Mouse (Mus musculus) heart, postnatal 4 days (tissue): ENCODE data around the gene Tmem221. TPM values are rescaled to one million over a fixed set of nuclear protein-coding genes. Genes with fewer than 3 reads are reported as not detected.
A peak's percentile ranks its signal among the peaks of the same experiment; 100 is the strongest.

Experiments
- DNase-seq: peaks from one replicate; pipeline ENCODE4 v3.0.0; 2021
- total RNA-seq, 2 experiments: library from RNA; stranded (reverse); gene quantifications; 2 replicates each; pipeline ENCODE4 v1.2.3; 2021

The Tmem221 gene
- total RNA-seq, 2 experiments from 2014 or later, result not detected

DNA sequence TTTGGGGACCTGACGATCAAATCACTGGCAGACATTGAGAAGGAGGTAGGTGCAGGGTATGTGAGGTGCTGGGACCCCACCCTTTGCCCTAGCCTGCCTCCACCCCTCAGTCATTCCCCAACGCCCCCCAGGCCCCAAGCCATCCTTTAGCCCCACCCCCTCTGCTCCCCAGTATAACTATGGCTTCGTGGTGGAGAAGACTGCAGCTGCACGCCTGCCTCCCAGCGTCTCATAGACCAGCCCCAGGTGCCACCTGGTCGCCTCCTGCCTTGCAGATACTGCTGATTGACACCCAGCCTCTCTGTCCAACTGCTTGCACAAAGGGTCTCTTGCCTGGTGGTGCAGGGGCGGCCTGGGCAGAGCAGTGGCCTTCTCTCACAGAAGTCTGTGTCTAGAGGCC lies 11.1 kb downstream of the Tmem221 start:
- DNase-seq, result no peak

GRCm38 (mm10) chr8:71545053-71545452 lies 13.6 kb downstream of the Tmem221 start:
- DNase-seq, result no peak

DNA sequence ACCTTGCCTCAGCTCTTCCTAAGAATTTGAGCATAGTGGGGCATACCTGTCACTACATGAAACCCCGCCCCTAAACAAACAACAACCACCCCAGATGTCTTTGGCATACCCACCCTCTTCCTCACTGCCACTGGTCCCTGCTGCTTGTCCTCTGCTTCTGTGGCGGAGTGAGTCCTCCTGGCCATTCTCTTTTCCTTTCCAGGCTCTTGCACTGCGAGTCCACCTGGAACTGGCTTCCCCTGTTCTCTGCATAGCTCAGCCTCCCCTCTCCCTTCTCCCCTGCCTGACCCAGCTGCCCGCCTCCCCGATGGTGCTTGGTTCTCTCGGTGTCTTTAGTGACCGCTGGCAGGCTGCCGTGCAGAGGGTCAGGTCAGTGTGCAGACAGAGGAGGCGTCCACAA lies 14.9 kb downstream of the Tmem221 start:
- no peak for DNase-seq

DNA sequence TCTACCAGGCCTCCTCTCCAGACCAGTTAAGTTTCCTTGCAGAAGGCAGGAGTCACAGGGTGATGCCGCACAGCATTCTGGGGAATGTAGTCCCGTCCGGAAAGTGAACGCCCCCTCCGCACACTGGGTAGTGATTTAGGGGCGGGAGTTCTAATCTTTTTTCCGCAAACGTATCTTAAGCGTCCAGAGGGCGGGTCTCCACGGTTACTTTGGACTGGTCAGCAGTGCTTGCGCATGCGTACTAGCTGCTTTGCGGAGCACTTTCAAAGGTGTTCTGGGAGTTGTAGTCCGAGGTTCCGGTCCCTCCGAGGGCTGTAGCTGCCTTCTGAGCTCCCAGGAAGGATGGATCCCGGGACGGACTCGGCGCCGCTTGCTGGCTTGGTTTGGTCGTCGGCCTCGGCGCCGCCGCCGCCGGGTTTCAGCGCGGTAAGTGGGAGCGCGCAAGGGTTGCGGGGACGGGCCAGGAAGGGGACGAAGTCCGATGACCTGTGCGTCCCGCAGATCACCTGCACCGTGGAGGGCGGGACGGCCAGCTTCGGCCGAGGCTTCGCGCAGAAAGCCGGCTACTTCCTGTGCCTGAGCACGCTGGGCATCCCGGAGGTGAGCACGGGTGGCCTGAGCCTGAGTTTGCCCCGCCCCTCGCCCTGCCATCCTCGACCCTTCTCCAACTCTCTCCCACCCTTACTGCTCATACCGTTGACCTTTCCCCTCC lies 15.9 kb downstream of the Tmem221 start, which contains the start of gene Mvb12a:
Gene Mvb12a (plus strand): TSS at position 291 of the 712 bp plus-strand sequence.
- peak; percentile 96 for DNase-seq

- DNase-seq, result peak; percentile 87
Measured at GRCm38 (mm10) chr8:71537028-71537867, 21.4 kb downstream of the Tmem221 start, which contains the start of gene Bst2. Gene Bst2 (minus strand): TSS chr8:71537456.

GRCm38 (mm10) chr8:71535663-71536062 lies 23.0 kb downstream of the Tmem221 start:
- no peak for DNase-seq

GRCm38 (mm10) chr8:71534263-71534810 lies 24.3 kb downstream of the Tmem221 start:
- DNase-seq, result no peak

- DNase-seq, result peak; percentile 34
Measured at GRCm38 (mm10) chr8:71530735-71531467, 27.8 kb downstream of the Tmem221 start.

DNA sequence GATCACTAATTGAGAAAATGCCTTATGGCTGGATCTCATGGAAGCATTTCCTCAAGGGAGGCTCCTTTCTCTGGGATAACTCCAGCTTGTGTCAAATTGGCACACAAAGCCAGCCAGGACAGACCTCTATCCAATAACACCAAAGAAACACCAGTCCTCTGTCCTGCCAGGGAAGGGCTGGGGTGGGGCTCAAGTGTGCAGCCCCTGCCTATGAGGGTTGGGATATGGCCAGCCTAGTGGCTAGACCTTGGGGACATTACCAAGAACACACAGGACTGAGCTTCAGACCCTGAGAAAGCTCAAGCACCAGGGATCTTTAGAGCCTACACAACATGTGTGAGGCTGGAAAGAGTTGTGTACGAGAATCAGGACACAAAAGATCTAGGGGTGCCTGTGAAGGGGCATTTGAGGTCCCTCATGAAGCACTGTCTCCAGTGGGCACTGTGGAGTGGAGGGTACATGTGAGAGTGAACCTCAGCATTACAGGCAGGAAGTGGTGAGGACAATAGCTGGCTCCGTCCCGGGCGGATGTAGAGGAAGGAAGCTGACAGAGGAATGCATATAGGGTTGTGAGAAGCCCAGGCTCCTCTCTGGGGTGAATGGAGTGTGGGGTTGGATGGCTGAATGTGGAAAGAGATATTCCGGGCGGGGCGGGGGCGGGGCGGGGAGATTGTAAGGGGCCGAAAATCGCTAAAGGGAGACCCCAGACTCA lies 30.2 kb downstream of the Tmem221 start:
- DNase-seq, result peak; percentile 56

DNA sequence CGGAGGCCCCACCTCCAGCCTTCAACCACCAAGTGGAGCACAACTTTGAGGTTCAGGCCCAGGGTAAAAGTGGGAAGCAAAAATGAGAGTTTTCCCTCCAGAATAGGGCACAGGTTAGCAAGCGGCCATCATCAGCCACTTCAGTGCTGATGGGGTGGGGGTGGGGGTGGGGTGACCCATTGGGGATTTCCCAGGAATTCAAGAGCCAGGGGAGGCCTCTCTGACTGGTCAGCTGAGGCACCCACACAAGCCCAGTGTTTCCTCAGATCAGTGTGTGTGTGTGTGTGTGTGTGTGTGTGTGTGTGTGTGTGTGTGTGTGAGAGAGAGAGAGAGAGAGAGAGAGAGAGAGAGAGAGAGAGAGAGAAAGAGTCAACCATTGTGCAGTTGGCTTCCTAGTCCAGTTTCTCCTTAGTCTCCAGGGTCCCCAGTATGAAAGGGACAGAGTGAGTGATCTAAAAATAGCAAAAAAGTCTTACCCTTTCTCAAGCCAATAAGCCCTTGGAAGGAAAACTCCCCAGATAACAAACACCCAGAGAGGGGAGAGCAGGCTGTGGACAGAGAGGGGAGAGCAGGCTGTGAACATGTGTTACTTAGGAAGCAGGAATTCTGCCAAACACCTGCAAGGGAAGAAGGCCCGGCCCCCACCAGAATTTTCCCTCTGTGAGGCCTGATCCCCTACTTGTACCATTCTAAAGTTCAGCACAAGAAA lies 31.4 kb downstream of the Tmem221 start:
- DNase-seq, result peak; percentile 36

DNA sequence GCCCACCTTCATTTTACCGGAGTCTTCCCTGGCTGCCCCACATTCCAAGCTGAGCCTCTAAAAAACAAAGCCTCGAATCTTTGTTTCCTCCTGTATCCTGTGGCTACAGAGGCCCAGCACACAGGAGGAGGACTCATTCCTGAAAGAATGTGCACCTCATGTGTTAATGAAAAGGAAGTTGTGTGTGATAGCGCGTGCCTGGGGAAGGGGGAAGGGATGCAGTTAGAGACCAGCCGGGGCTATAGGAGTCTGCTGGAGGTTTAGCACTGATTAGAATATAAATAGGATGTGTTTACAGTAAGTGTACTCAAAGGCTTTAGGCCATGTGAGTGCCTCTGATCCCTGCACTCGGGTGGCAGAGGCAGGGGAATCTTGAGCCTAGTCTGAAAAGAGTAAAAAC lies 32.4 kb downstream of the Tmem221 start:
- peak; percentile 29 for DNase-seq

DNA sequence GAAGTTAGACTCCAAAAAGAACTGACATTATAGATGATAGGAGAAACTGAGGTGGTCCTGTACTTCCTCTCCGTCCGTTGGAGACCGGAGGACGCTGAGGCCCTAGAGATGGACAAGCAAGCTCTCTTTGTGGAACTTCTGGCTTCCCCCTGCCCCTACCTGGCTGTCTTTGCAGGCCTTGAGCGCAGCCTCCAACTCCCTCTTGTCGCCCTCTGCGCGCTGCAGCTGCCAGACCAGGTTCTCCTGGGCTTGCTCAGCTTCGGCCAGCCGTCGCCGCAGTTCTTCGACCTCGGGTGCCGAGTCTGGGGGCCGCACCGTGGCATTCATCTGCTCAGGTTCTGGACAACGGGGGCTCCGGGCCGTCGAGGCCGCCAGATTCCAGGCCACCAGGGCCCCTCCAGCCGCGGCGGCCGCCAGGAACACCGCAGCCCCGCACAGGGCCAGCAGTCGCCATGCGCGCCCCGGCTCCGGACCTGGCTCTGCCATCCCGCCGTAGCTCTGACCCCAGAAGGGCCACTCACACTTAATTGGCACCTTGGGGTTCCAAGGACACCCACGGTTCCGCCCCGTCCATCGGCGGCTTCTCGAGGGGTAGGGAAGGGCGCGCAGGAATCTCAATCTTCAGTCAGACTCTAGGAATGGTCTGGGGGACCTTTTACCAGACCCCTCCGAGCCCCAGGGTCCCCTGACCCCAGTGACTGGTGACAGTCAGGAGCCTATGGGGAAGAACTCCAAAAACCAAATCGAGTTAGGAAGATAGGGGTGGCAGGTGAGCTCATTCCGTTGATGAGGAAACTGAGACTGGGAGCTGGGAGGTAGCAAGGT lies 33.2 kb downstream of the Tmem221 start, which contains the start of gene Ccdc194:
Gene Ccdc194 (minus strand): TSS at position 486 of the 825 bp plus-strand sequence.
- no peak for DNase-seq

- peak; percentile 99 for DNase-seq
Measured at GRCm38 (mm10) chr8:71521634-71522033, 37.0 kb downstream of the Tmem221 start.

DNA sequence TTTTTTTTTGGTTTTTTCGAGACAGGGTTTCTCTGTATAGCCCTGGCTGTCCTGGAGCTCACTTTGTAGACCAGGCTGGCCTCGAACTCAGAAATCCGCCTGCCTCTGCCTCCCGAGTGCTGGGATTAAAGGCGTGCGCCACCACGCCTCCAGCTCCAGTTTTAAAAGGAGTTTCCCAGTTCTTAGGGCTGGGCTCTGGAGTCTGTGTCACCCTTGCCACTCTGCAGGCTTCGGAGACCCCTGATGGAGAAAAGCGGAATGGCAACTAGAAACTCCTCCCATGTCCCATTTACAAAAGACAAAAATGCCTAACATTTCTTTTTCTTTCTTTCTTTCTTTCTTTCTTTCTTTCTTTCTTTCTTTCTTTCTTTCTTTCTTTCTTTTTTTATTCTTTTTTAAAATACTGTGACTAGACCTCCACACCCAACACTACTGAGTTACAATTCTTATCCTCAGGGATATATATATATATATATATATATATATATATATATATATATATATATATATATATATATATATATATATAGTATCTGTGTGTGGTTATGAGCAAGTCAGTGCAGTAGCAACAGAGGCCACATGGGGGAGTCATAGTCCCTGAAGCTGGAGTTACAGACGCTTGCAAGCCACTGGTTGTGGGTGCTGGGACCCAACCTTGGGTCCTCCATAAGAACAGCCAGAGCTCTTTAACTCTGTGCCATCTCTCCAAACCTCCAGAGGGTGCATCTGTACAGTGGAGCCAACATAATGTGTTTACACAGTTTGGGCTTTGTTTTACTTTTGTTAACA lies 39.4 kb downstream of the Tmem221 start:
- peak; percentile 82 for DNase-seq

DNA sequence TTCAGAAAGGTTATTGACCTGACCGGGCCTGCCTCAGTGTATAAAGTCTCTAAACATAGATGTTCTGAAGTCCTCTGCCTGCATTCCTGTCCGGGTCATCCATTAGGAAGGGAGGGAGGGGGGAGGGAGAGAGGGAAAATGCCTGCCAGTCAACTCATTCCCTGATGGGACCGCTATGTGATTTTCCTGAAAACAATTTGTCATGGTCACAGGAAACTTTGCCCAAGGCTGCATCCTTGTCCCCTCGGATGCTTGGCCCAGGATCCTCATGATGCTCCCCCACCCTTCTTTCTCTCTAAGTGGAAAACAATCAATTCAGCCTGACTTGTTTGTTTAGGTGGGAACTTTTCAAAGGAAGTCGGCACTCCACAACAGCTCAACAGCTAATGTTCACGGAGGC lies 41.9 kb downstream of the Tmem221 start:
- DNase-seq, result no peak

DNA sequence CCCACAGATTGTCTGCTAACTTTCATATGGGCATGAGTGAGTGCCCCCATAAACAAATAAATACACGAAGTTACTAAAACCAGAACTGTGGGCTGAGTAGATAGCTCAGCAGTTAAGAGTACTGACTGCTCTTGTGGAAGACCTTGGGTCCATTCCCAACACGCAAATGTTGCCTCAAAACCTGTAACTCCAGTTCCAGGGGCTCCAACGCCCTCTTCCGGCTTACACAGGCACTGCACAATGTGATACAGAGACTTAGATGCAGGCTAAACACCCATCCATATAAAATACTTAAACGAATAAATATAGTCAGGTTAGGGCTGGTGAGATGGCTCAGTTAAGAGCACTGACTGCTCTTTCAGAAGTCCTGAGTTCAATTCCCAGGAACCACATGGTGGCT lies 43.6 kb downstream of the Tmem221 start:
- no peak for DNase-seq

- no peak for DNase-seq
Measured at GRCm38 (mm10) chr8:71513018-71513754, 45.5 kb downstream of the Tmem221 start.

DNA sequence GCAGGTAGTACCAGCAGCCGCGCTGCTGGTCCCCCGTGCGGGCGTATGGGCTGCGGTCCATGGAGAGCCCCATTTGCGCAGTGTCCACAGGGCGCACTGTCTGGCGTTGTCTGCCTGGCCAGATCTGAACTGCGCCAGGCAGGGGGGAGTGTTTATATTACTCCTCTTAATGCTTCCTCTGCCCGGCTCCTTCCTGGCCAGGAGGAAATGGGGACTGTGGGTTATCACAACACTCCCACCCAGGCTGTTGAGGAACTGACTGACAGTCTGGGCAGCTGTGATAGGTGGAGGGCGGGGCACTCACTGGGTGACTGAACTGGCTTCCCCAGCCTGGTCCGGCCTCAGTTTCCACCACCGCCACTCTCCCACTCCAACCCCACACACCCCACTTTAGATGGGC lies 47.0 kb downstream of the Tmem221 start, which contains the start of gene Plvap:
Gene Plvap (minus strand): TSS at position 109 of the 400 bp plus-strand sequence.
- DNase-seq, result no peak
